8 mouse cellular contexts compared by ENCODE assay signal in the genomic region with DNA sequence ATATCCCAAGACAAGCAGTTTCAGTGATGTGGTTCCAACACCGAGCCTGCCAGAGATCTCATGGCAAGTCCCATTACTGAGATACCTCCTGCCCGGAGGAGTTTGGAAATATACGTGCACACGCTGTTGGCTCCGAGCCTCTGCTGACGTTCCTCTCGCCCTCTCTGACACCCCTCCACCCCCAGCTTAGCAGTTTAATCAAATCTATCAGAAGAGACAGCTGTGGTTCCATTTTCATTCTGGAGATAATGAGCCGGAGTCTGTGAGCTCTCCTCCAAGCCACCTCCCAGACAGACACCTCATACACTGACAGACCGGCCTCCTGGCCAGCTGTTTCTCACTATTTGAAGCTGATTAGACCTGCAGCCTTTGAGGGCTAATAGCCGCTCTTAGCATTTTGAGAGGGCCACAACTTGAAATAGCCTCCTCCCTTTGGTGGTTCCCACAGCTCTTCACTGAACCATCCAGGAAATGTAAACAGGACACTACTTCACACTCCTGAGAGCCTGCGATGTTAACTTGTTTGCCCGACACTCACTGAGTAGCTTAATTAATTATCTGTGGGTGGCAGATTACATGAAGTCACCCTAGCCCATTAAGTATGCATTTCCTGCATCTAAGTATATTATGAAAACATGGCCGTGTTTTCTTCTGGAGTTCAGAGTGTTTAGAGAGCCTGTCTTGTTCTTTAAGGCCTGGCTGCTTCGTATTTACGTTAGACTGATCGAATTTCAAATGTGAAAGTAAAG.
DNase-seq lines count a peak whose midpoint lies in the region; ATAC-seq and TF ChIP-seq lines count a peak whose summit lies in the region.

No protein-coding gene starts in this region.

- H3K4me1 ChIP-seq in liver, embryonic 15.5 days (replicated peaks), result 0 out of 2 replicates have a peak, but pooled peaks cover 8% of the 10 kb centered on the region
- H3K4me1 ChIP-seq in stomach, postnatal 0 days (replicated peaks; ENCODE audit: control insufficient read depth, insufficient read depth), result peaks cover 8% of the 10 kb centered on the region; the same call in 1 of the 2 replicates

- ATAC-seq in liver, embryonic 15.5 days (ENCODE audit: insufficient read depth), result no peak; the same call in 1 of the 2 replicates
- peak; percentile 30; the same call in 1 of the 2 replicates for ATAC-seq in stomach, postnatal 0 days (ENCODE audit: low FRiP score, low TSS enrichment)

- H3K9me3 ChIP-seq in liver, embryonic 15.5 days (replicated peaks), result no peaks in the 10 kb centered on the region
- H3K9me3 ChIP-seq in stomach, postnatal 0 days (ENCODE audit: control insufficient read depth, low read length), result no peaks in the 10 kb centered on the region

- no peaks in the 10 kb centered on the region for H3K36me3 ChIP-seq in liver, embryonic 15.5 days (replicated peaks)
- H3K36me3 ChIP-seq in stomach, postnatal 0 days (ENCODE audit: control insufficient read depth, insufficient read depth, low read length), result no peaks in the 10 kb centered on the region

- intact Hi-C loops in heart, postnatal 10 days (cut with DNase I), result loop anchor here (2.0 to 10.0 kb wide), 3 partner anchors 545 to 1079 kb away; no protein-coding TSS in a partner anchor

- H3K9ac ChIP-seq in liver, embryonic 15.5 days, result no peak overlapping the region
- H3K9ac ChIP-seq in stomach, postnatal 0 days (ENCODE audit: low read length), result no peak overlapping the region

- peak overlapping the region; percentile 55 for H3K4me2 ChIP-seq in liver, embryonic 15.5 days
- H3K4me2 ChIP-seq in stomach, postnatal 0 days (replicated peaks; ENCODE audit: low read depth), result peak overlapping the region; percentile 68

- no peaks in the 10 kb centered on the region for H3K27me3 ChIP-seq in liver, embryonic 15.5 days
- no peaks in the 10 kb centered on the region for H3K27me3 ChIP-seq in stomach, postnatal 0 days (ENCODE audit: control insufficient read depth, insufficient read depth, low read length)

- H3K4me3 ChIP-seq in liver, embryonic 15.5 days (replicated peaks), result 0 out of 2 replicates have a peak overlapping the region, but pooled peaks have one; percentile 7
- peak overlapping the region; percentile 37; the same call in 1 of the 2 replicates for H3K4me3 ChIP-seq in stomach, postnatal 0 days (ENCODE audit: low read depth, low read length)

- DNase-seq in adrenal gland, postnatal 14 days, result peak; percentile 11
- DNase-seq in adrenal gland, adult 18-20 months (ENCODE audit: low spot score in 2 of 2), result no peak
- DNase-seq in Muller cell, postnatal 12 days (ENCODE audit: inconsistent ontology term), result peak; percentile 54
- DNase-seq in heart, postnatal 10 days, result peak; percentile 6 to 7
- no peak for DNase-seq in stomach, postnatal 0 days (ENCODE audit: low spot score)
- DNase-seq in thymus, adult 18-20 months, result no peak
- no peak for DNase-seq in layer of hippocampus, adult 8-10 months (ENCODE audit: low spot score in 2 of 2)

- WGBS in liver, embryonic 15.5 days (ENCODE audit: insufficient replicate concordance), result 12% methylated on average over 16 of the region's 16 CpGs
- 16% methylated on average over 16 of the region's 16 CpGs for WGBS in stomach, postnatal 0 days

- no peak for TF ChIP-seq EP300 in stomach, postnatal 0 days (optimal IDR thresholded peaks at IDR 0.05)

- H3K27ac ChIP-seq in liver, embryonic 15.5 days (replicated peaks), result no peak overlapping the region
- peak overlapping the region; percentile 79 for H3K27ac ChIP-seq in stomach, postnatal 0 days (replicated peaks)

- TF ChIP-seq CTCF in stomach, postnatal 0 days (IDR thresholded peaks at IDR 0.05; ENCODE audit: low read depth), result no peak

Comparison
In these comparisons a context has a peak if more than half of its experiments do, and no peak if none do; other contexts are left out.
1. DNase-seq: peak in adrenal gland, postnatal 14 days (single experiment), Muller cell, postnatal 12 days (single experiment) and heart, postnatal 10 days (2 of 2); none in adrenal gland, adult 18-20 months (0 of 2), stomach, postnatal 0 days (single experiment), thymus, adult 18-20 months (0 of 2) and layer of hippocampus, adult 8-10 months (0 of 2).